Mouse (Mus musculus) MEL (cell line): ENCODE measurements around the gene Nploc4. TPM values are rescaled to one million over a fixed set of nuclear protein-coding genes. Genes with fewer than 3 reads are reported as not detected.
A peak's percentile ranks its signal among the peaks of the same experiment; 100 is the strongest.

Experiments used
- DNase-seq: peaks from one replicate; pipeline ENCODE4 v3.0.0; 2011; ENCODE audit warnings: low read depth, low spot score
- H3K27ac ChIP-seq: 2 replicates; pipeline ENCODE4 v1.5.1; 2012; ENCODE audit warnings: low read depth, mild to moderate bottlenecking, control low read depth, low read length, moderate library complexity; ENCODE audit not compliant: control insufficient read depth
- H3K27me3 ChIP-seq, 2 experiments: fragments of 150-350 bp in 1 of 2; sonication (generic) in 1 of 2; 2 replicates each; pipeline ENCODE4 v1.6.1; 2012; ENCODE audit warnings: low read length in 2 of 2, mild to moderate bottlenecking in 2 of 2, improper control_type of control experiment in 1 of 2, moderate library complexity in 1 of 2; ENCODE audit not compliant: insufficient read depth in 2 of 2, control insufficient read depth in 1 of 2
- H3K36me3 ChIP-seq, 2 experiments: 2 replicates each; pipeline ENCODE4 v1.6.1; 2012 to 2014; ENCODE audit warnings: low read length in 2 of 2, improper control_type of control experiment in 1 of 2, inconsistent platforms in 1 of 2, mild to moderate bottlenecking in 1 of 2; ENCODE audit not compliant: insufficient read depth in 2 of 2, control insufficient read depth in 1 of 2
- H3K4me1 ChIP-seq, 2 experiments: fragments of 150-350 bp in 1 of 2; sonication (generic) in 1 of 2; 2 replicates each; pipeline ENCODE4 v1.6.1; 2012; ENCODE audit warnings: low read length in 2 of 2, improper control_type of control experiment in 1 of 2, mild to moderate bottlenecking in 1 of 2; ENCODE audit not compliant: insufficient read depth in 2 of 2, control insufficient read depth in 1 of 2
- H3K4me3 ChIP-seq, 2 experiments: fragments of 150-350 bp in 1 of 2; sonication (generic) in 1 of 2; 2 replicates each; pipeline ENCODE4 v1.5.1; 2012; ENCODE audit warnings: low read depth in 2 of 2, low read length in 2 of 2, mild to moderate bottlenecking in 2 of 2, moderate library complexity in 2 of 2, control low read depth in 1 of 2, improper control_type of control experiment in 1 of 2; ENCODE audit not compliant: control insufficient read depth in 1 of 2, insufficient read depth in 1 of 2
- H3K79me2 ChIP-seq: 2 replicates; pipeline ENCODE4 v1.6.1; 2012; ENCODE audit warnings: mild to moderate bottlenecking, low read length, moderate library complexity; ENCODE audit not compliant: control insufficient read depth, poor library complexity, insufficient read depth
- H3K9ac ChIP-seq: 2 replicates; pipeline ENCODE4 v1.6.1; 2012; ENCODE audit warnings: low read depth, mild to moderate bottlenecking, control low read depth, low read length, moderate library complexity; ENCODE audit not compliant: control insufficient read depth, poor library complexity, severe bottlenecking
- H3K9me3 ChIP-seq: fragments of 150-350 bp; sonication (generic); replicated peaks from 2 replicates; pipeline ENCODE4 v1.6.1; 2012; ENCODE audit warnings: mild to moderate bottlenecking, low read length, improper control_type of control experiment, moderate library complexity; ENCODE audit not compliant: insufficient read depth
- BHLHE40 ChIP-seq: IDR thresholded peaks from 2 replicates; pipeline ENCODE4 v1.6.1; 2012; ENCODE audit warnings: low read depth, mild to moderate bottlenecking, inconsistent platforms, low read length, improper control_type of control experiment, borderline replicate concordance
- CHD2 ChIP-seq: IDR thresholded peaks from 2 replicates; pipeline ENCODE4 v1.6.1; 2011; ENCODE audit warnings: low read length, improper control_type of control experiment
- E2F4 ChIP-seq: IDR thresholded peaks from 2 replicates; pipeline ENCODE4 v1.6.1; 2011; ENCODE audit warnings: low read depth, low read length, improper control_type of control experiment, borderline replicate concordance
- ETS1 ChIP-seq: IDR thresholded peaks from 2 replicates; pipeline ENCODE4 v1.6.1; 2012; ENCODE audit warnings: low read depth, mild to moderate bottlenecking, inconsistent platforms, low read length, improper control_type of control experiment, moderate library complexity
- KAT2A ChIP-seq: conservative IDR thresholded peaks from 2 replicates; pipeline ENCODE4 v1.6.1; 2012; ENCODE audit warnings: low read depth, low read length, improper control_type of control experiment, inconsistent platforms
- MYB ChIP-seq: IDR thresholded peaks from 2 replicates; pipeline ENCODE4 v1.6.1; 2011; ENCODE audit warnings: mild to moderate bottlenecking, low read depth, low read length, improper control_type of control experiment
- MYC ChIP-seq: IDR thresholded peaks from 2 replicates; pipeline ENCODE4 v1.6.1; 2011; ENCODE audit warnings: low read depth, mild to moderate bottlenecking, low read length, improper control_type of control experiment, moderate library complexity
- NELFE ChIP-seq: IDR thresholded peaks from 2 replicates; pipeline ENCODE4 v1.6.1; 2011; ENCODE audit warnings: low read depth, low read length, improper control_type of control experiment
- POLR2A ChIP-seq, 2 experiments: IDR thresholded peaks; 2 replicates each; pipeline ENCODE4 v1.6.1; 2011 to 2012; ENCODE audit warnings: low read length in 2 of 2, mild to moderate bottlenecking in 2 of 2, control low read depth in 1 of 2, improper control_type of control experiment in 1 of 2, low read depth in 1 of 2, moderate library complexity in 1 of 2; ENCODE audit not compliant: control insufficient read depth in 1 of 2, insufficient read depth in 1 of 2, poor library complexity in 1 of 2
- SIN3A ChIP-seq: IDR thresholded peaks from 2 replicates; pipeline ENCODE4 v1.6.1; 2012; ENCODE audit warnings: low read length, improper control_type of control experiment, inconsistent platforms
- SMC3 ChIP-seq: IDR thresholded peaks from 2 replicates; pipeline ENCODE4 v1.6.1; 2011; ENCODE audit warnings: low read depth, low read length, improper control_type of control experiment
- TBP ChIP-seq: IDR thresholded peaks from 2 replicates; pipeline ENCODE4 v1.8.0; 2011; ENCODE audit warnings: low read depth, low read length, improper control_type of control experiment
- TCF12 ChIP-seq: IDR thresholded peaks from 2 replicates; pipeline ENCODE4 v1.6.1; 2014; ENCODE audit warnings: low read depth, mild to moderate bottlenecking, inconsistent platforms, low read length, improper control_type of control experiment, moderate library complexity
- polyA plus RNA-seq, 2 experiments: library from polyadenylated mRNA; stranded (reverse) in 1 of 2; unstranded in 1 of 2; fragments of >175 nt in 1 of 2; fragments of >200 nt in 1 of 2; gene quantifications; 2 replicates each; pipeline versions ENCODE4 v1.2.1 to v1.2.4; 2012; ENCODE audit warnings: low replicate concordance in 2 of 2, low read depth in 1 of 2; ENCODE audit not compliant: insufficient read length in 2 of 2, insufficient read depth in 1 of 2, missing spikeins in 1 of 2
- total RNA-seq: library from RNA; depleted of rRNA; stranded (reverse); fragments of 300-350 nt; gene quantifications from 2 replicates; pipeline ENCODE4 v1.2.3, GENCODE M21; 2012

Gene Nploc4
- total and polyA plus RNA-seq, 3 experiments, result 77.4 to 352 (median 117) TPM

DNA sequence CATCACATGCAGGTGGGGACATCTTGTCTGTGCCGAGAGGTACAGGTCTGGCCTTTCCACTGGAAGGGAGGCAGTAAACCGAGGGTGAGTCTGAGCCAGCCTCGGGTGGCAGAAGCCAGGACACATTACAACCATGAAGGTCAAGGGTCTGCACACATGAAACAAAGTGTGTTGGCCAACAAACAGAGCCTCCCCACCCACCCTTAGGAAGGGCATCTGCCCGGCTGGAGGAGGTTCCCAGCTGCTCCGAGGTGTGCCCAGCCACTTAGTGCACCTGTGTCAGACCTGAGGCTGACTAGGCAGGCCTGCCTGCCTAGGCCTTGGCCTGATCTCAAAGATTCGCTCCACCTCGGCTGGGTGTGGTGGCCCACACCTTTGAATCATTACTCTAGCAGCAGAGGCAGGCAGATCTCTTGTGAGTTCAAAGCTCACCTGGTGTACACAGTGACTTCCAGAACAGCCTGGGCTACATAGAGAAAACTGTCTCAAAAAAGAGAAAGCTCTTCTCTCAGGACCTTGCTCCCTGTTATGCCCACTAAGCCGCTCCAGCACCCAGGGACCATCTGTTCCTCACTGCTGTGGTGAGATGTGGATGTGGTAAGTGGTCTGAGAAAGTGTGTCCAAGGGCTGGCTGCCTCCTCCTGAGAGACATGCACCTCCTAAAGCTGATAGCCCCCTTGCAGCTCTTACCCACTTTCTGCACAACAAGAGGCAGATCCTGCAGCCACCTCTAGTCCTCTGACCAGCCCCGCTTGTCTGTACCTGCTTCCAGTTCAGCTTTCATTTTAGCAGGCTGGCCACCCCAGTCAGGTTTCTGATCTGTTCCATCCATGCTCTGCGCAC lies 86.0 kb downstream of the Nploc4 start:
- Histone ChIP-seq H3K4me3 (no peak overlapping the region), H3K4me1 (peaks cover 9 to 45% of the 10 kb centered on the region in 2 experiments)

DNA sequence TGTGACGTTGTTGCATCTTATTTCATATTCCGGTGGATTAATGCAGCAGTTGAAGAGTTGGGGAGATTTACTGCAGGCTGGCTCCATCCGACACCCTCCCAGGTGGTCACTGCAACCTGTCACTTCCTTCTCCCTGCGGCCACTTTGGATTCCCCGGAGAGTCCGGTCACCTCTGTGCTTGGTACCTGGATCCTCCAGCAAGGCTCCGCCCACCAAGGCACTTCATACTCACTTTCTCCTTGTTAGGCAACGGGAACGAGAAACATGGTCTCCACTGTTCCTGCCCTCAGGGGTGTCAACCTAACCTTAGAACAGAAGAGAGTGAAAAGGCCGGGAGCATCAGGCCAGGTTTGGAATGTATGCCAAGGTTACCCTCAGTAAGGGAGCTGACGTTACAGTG lies 86.8 kb downstream of the Nploc4 start:
- Histone ChIP-seq H3K9me3 (no peaks in the 10 kb centered on the region), H3K79me2 (peaks cover 21% of the 10 kb centered on the region), H3K4me1 (peaks cover 9 to 44% of the 10 kb centered on the region in 2 experiments), H3K27ac (peak overlapping the region; percentile 46), H3K36me3 (peaks cover 0 to 30% of the 10 kb centered on the region in 2 experiments; a peak in 2 of 4 replicates), H3K9ac (peak overlapping the region; percentile 7; the same call in 1 of the 2 replicates), H3K27me3 (no peaks in the 10 kb centered on the region), H3K4me3 (peak overlapping the region in 1 of 2 experiments; percentile 84; a peak in 1 of 4 replicates)
- TF ChIP-seq BHLHE40 (no peak), TCF12 (no peak), MYB (no peak), ETS1 (no peak), MYC (no peak), SMC3 (no peak), CHD2 (no peak), NELFE (no peak), TBP (no peak; the same call in 1 of the 2 replicates), E2F4 (no peak), KAT2A (no peak)
- peak; percentile 44 for DNase-seq

More for the DNA sequence above, 86.0 kb downstream of the Nploc4 start:
- DNase-seq, result no peak
- Histone ChIP-seq H3K27me3 (no peaks in the 10 kb centered on the region), H3K79me2 (peaks cover 21% of the 10 kb centered on the region), H3K9ac (no peak overlapping the region), H3K36me3 (peaks cover 0 to 31% of the 10 kb centered on the region in 2 experiments; a peak in 2 of 4 replicates), H3K27ac (peak overlapping the region; percentile 46), H3K9me3 (no peaks in the 10 kb centered on the region)
- no peak for TF ChIP-seq SIN3A
- TF ChIP-seq POLR2A (IDR thresholded peaks at IDR 0.05; ENCODE audit: control insufficient read depth in 1 of 2, insufficient read depth in 1 of 2, low read depth in 1 of 2, low read length in 2 of 2, poor library complexity in 1 of 2), result 0 out of 4 replicates have a peak, but pooled peaks of 1 of the 2 experiments have one; percentile 18
